ENCODE assay signal across 11 mouse cellular contexts in the genomic region with DNA sequence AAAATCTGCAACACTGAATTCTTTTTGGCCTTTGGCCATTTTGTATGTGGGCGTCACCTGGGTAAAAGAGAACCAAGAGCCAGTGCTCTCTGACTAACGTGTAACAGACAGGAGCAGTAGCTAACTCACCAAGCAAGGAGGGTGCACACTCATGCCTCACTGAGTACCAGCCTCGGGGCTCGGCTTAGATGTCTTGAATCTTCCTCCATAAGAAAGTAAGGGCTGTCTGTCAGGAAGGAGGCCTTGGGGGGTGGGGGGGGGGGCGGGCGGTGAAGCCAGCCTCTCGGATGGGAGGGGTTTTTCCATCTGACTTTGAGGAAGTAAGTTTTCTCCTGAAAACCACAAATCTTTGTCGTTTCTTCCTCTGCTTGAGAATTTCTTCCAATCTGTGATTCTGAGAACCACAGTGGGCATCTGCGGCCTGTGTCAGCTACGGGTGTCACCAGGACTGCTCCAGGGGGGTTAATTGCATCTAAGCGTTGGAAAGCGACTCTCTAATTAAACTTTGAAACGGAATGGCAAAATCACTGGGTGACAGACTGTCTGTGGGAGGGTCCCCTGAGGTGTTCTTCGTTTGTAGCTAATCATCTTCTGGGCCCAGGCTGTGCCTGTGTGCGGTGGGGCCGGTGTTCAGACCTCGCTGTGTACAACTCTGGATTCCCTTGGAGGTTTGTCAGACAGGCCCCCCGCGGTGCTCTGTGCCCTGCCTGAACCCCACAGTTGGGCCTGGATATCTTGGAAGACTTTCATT. TPM values are rescaled to one million over a fixed set of nuclear protein-coding genes. Genes with fewer than 3 reads are reported as not detected.
A peak's percentile ranks its signal among the peaks of the same experiment; 100 is the strongest.
DNase-seq lines count a peak whose midpoint lies in the region; ATAC-seq and TF ChIP-seq lines count a peak whose summit lies in the region.
"Had no signal": no experiment of that assay in that cellular context is flagged by ENCODE, and none has a peak within 500 bp of the region (broad histone marks: within the 10 kb centered on the region; RNA-seq: fewer than 3 reads in every experiment).

No protein-coding gene starts in this region.

- H3K27me3 ChIP-seq in heart, embryonic 13.5 days (replicated peaks): peaks cover 13% of the 10 kb centered on the region
- peaks cover 82% of the 10 kb centered on the region for H3K27me3 ChIP-seq in liver, embryonic 12.5 days (replicated peaks)

- ATAC-seq in heart, embryonic 13.5 days (ENCODE audit: extremely low read depth, insufficient number of reproducible peaks, low FRiP score, low TSS enrichment): no peak
- no peak for ATAC-seq in liver, embryonic 12.5 days
- ATAC-seq: hindbrain, postnatal 0 days had no signal

- H3K9ac ChIP-seq in heart, embryonic 13.5 days: no peak overlapping the region
- no peak overlapping the region for H3K9ac ChIP-seq in liver, embryonic 12.5 days
- H3K9ac ChIP-seq: liver, embryonic 15.5 days had no signal

- TF ChIP-seq CTCF in brain, embryonic 14.5 days (IDR thresholded peaks at IDR 0.05; ENCODE audit: borderline replicate concordance, extremely low read depth, insufficient read depth, insufficient read length): no peak

- H3K4me2 ChIP-seq in heart, embryonic 13.5 days: peak overlapping the region; percentile 66
- 0 out of 2 replicates have a peak overlapping the region, but pooled peaks have one; percentile 48 for H3K4me2 ChIP-seq in liver, embryonic 12.5 days

- intact Hi-C loops in left cerebral cortex, postnatal 4 days (cut with DNase I): no loop called here
- intact Hi-C loops in left cerebral cortex, postnatal 10 days (cut with DNase I): no loop called here
- intact Hi-C loops in gastrocnemius, postnatal 14 days (cut with DNase I; ENCODE audit: low total_unique reads): no loop called here

- no peak overlapping the region for H3K27ac ChIP-seq in heart, embryonic 13.5 days (replicated peaks)
- H3K27ac ChIP-seq in liver, embryonic 12.5 days: no peak overlapping the region
- H3K27ac ChIP-seq: hindbrain, postnatal 0 days; liver, embryonic 15.5 days had no signal

- H3K36me3 ChIP-seq in heart, embryonic 13.5 days: no peaks in the 10 kb centered on the region
- no peaks in the 10 kb centered on the region for H3K36me3 ChIP-seq in liver, embryonic 12.5 days
- H3K36me3 ChIP-seq: liver, embryonic 15.5 days had no signal

- H3K9me3 ChIP-seq in heart, embryonic 13.5 days: 0 out of 2 replicates have a peak, but pooled peaks cover 2% of the 10 kb centered on the region
- H3K9me3 ChIP-seq in liver, embryonic 12.5 days (replicated peaks): no peaks in the 10 kb centered on the region
- H3K9me3 ChIP-seq: liver, embryonic 15.5 days had no signal

- no peak for DNase-seq in heart, adult 8-10 months (ENCODE audit: low spot score)
- DNase-seq in left cerebral cortex, postnatal 4 days: peak; percentile 13
- DNase-seq in left cerebral cortex, postnatal 10 days (ENCODE audit: extremely low spot score in 1 of 2, low spot score in 2 of 2): no peak
- peak; percentile 68 for DNase-seq in brain, embryonic 14.5 days (ENCODE audit: low read depth)
- DNase-seq in gastrocnemius, postnatal 14 days: no peak
- no peak for DNase-seq in right cerebral cortex, postnatal 36 days (ENCODE audit: low spot score in 2 of 2)
- DNase-seq: spleen, adult 18-20 months had no signal

- 49% methylated on average over 19 of the region's 19 CpGs for WGBS in heart, embryonic 13.5 days
- 28% methylated on average over 19 of the region's 19 CpGs for WGBS in liver, embryonic 12.5 days (ENCODE audit: insufficient replicate concordance)

- TF ChIP-seq POLR2A in brain, embryonic 14.5 days (IDR thresholded peaks at IDR 0.05; ENCODE audit: borderline replicate concordance, extremely low read depth, insufficient read depth, insufficient read length, poor library complexity, severe bottlenecking): no peak

- peak overlapping the region; percentile 46 for H3K4me3 ChIP-seq in heart, embryonic 13.5 days
- no peak overlapping the region for H3K4me3 ChIP-seq in liver, embryonic 12.5 days
- H3K4me3 ChIP-seq: liver, embryonic 15.5 days had no signal

- H3K4me1 ChIP-seq in heart, embryonic 13.5 days: peaks cover 19% of the 10 kb centered on the region
- peaks cover 9% of the 10 kb centered on the region for H3K4me1 ChIP-seq in liver, embryonic 12.5 days

RNA-seq across cellular contexts. Expression of gene Vrk1, which starts 43.0 kb away (rescaled TPM):
- polyA plus RNA-seq in heart, embryonic 13.5 days (2015; fragmentation: Nextera tagmentation; extraction: Ambion mirVana): 41.4 and 43.7 TPM in 2 replicates
- total RNA-seq in heart, adult 8-10 months (2022): 1 to 10 TPM; 6.9 to 9.5 (median 8.2) TPM
- 10 to 100 TPM; 22.7 to 24.9 TPM for total RNA-seq in left cerebral cortex, postnatal 4 days (2021)
- total RNA-seq in left cerebral cortex, postnatal 10 days (2021): 10 to 100 TPM; 17.3 to 20.8 TPM
- 29.3 and 35.7 TPM in 2 replicates for polyA plus RNA-seq in brain, embryonic 14.5 days (2012; rRNA removed)
- polyA plus RNA-seq in liver, embryonic 12.5 days (2016; fragmentation: Nextera tagmentation; extraction: Ambion mirVana): 136 and 141 TPM in 2 replicates
- total RNA-seq in gastrocnemius, postnatal 14 days (2021): 1 to 10 TPM; 5.2 to 6.1 TPM

Comparison
In these comparisons a context has a peak if more than half of its experiments do, and no peak if none do; other contexts are left out.
1. DNase-seq: peak in left cerebral cortex, postnatal 4 days (single experiment) and brain, embryonic 14.5 days (single experiment); none in heart, adult 8-10 months (single experiment), left cerebral cortex, postnatal 10 days (0 of 2), gastrocnemius, postnatal 14 days (single experiment) and right cerebral cortex, postnatal 36 days (0 of 2).